Mouse (Mus musculus) liver, embryonic 16.5 days (tissue): ENCODE results near the gene Myo1d. TPM values are rescaled to one million over a fixed set of nuclear protein-coding genes. Genes with fewer than 3 reads are reported as not detected.

ENCODE experiments used
- ATAC-seq: fragments of 200-750 bp; cut with Nextera tagmentation; 2 replicates; pipeline ENCODE4 v1.8.0; 2017; ENCODE audit warnings: low read depth, mild to moderate bottlenecking, moderate number of reproducible peaks, moderate library complexity
- H3K27ac ChIP-seq: fragments of 300-500 bp; sonication (generic); 2 replicates; pipeline ENCODE4 v1.5.1; 2014; ENCODE audit warnings: mild to moderate bottlenecking, low read length
- H3K27me3 ChIP-seq: fragments of 300-500 bp; sonication (generic); 2 replicates; pipeline ENCODE4 v1.6.1; 2014; ENCODE audit warnings: low read depth, low read length, mixed read lengths; ENCODE audit not compliant: control insufficient read depth, insufficient read depth
- H3K36me3 ChIP-seq: fragments of 300-500 bp; sonication (generic); 2 replicates; pipeline ENCODE4 v1.6.1; 2014; ENCODE audit warnings: mild to moderate bottlenecking; ENCODE audit not compliant: control insufficient read depth, insufficient read depth
- H3K4me1 ChIP-seq: fragments of 300-500 bp; sonication (generic); 2 replicates; pipeline ENCODE4 v1.6.1; 2014; ENCODE audit warnings: low read depth, low read length, mixed read lengths; ENCODE audit not compliant: control insufficient read depth
- H3K4me2 ChIP-seq: fragments of 300-500 bp; sonication (generic); 2 replicates; pipeline ENCODE4 v1.6.1; 2014; ENCODE audit warnings: low read depth, low read length, mixed read lengths
- H3K4me3 ChIP-seq: fragments of 300-500 bp; sonication (generic); 2 replicates; pipeline ENCODE4 v1.5.1; 2014; ENCODE audit warnings: low read depth, mild to moderate bottlenecking, low read length
- H3K9ac ChIP-seq: fragments of 300-500 bp; sonication (generic); 2 replicates; pipeline ENCODE4 v1.6.1; 2014; ENCODE audit warnings: low read depth, low read length
- H3K9me3 ChIP-seq: fragments of 300-500 bp; sonication (generic); replicated peaks from 2 replicates; pipeline ENCODE4 v1.6.1; 2016; ENCODE audit warnings: low read length; ENCODE audit not compliant: control insufficient read depth
- WGBS: fragments of 180-500 bp; shearing (Covaris S2); extraction: QIAGEN DNeasy Blood & Tissue Kit; methylation state at CpG from one replicate; pipeline ENCODE4 v1.1.7; 2014; ENCODE audit not compliant: insufficient replicate concordance; 5-methylcytosine and 5-hydroxymethylcytosine counted together
- polyA plus RNA-seq: library from polyadenylated mRNA; unstranded; fragments of >200 nt; fragmentation: Nextera tagmentation; extraction: Ambion mirVana; gene quantifications from 2 replicates; pipeline ENCODE4 v1.2.1, GENCODE M21; 2015

The Myo1d gene
- polyA plus RNA-seq, 1 experiment from 2014 or later: 12.3 TPM

DNA sequence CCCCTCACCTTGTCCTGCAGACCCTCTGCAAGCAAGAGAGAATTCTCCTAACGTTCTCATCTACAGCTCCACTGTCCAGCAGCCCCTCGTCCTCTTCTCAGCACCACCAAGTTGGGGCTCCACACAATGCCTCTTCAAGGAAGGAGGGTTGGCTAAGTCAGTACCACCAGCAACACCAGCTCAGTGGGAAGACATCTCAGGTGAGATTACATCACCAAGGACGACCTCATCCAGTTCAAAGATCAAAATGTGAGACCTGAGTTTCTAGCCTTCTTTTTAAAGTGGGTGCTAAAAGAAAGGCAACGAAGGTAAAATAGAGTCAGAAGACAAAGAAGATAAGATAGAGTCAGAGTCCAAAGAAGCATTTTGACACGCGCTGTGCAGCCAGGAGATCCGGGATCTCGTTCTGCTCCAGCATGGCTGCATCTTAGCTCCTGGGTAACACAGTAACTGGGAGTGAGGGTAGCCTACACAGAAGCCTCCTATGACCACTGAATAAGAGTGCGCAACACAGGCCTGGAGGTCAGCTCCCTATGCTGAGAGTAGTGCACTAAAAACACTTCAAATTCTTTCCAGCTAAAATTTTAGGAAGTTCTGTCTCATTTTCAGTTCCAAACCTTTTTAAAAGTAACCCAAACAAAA is 56.3 kb downstream of the Myo1d start:
- ATAC-seq: no peak
- Histone ChIP-seq H3K27me3 (no peaks in the 10 kb centered on the region), H3K4me1 (no peaks in the 10 kb centered on the region), H3K9ac (no peak overlapping the region), H3K4me3 (no peak overlapping the region), H3K27ac (no peak overlapping the region), H3K4me2 (no peak overlapping the region), H3K9me3 (no peaks in the 10 kb centered on the region), H3K36me3 (no peaks in the 10 kb centered on the region)
- WGBS: 63% methylated on average over 9 of the region's 9 CpGs

- no peak overlapping the region for H3K27ac ChIP-seq
- no peaks in the 10 kb centered on the region for H3K4me1 ChIP-seq
- no peak overlapping the region for H3K4me2 ChIP-seq
- ATAC-seq: no peak
- H3K9ac ChIP-seq: no peak overlapping the region
- H3K36me3 ChIP-seq: no peaks in the 10 kb centered on the region
- no peaks in the 10 kb centered on the region for H3K27me3 ChIP-seq
- H3K4me3 ChIP-seq: no peak overlapping the region
- no peaks in the 10 kb centered on the region for H3K9me3 ChIP-seq
- WGBS: 5% methylated on average over 1 of the region's 1 CpGs
Measured at GRCm38 (mm10) chr11:80719014-80719413, 60.8 kb downstream of the Myo1d start.

DNA sequence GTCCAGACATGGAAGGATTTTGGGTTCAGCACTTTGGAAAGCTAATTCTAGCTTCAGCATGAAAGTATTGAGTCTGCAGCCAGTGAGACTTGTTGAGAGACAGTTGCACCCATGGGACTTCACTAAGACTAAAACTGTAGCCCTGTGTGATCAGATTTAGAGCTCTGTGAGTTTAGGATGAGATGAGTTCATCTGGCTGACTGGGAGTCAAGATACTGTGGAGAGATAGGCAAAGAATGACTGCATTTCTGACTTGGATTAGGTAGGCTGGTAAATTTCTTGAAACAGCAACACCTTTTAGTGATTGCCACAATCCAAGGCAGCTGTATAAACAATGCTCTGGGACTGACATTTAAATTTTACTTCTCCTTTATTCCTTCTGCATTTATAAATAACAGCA is 61.8 kb downstream of the Myo1d start:
- Histone ChIP-seq H3K36me3 (no peaks in the 10 kb centered on the region), H3K27ac (no peak overlapping the region), H3K27me3 (no peaks in the 10 kb centered on the region), H3K4me2 (no peak overlapping the region), H3K4me3 (no peak overlapping the region), H3K9me3 (no peaks in the 10 kb centered on the region), H3K9ac (no peak overlapping the region), H3K4me1 (no peaks in the 10 kb centered on the region)
- no peak for ATAC-seq

DNA sequence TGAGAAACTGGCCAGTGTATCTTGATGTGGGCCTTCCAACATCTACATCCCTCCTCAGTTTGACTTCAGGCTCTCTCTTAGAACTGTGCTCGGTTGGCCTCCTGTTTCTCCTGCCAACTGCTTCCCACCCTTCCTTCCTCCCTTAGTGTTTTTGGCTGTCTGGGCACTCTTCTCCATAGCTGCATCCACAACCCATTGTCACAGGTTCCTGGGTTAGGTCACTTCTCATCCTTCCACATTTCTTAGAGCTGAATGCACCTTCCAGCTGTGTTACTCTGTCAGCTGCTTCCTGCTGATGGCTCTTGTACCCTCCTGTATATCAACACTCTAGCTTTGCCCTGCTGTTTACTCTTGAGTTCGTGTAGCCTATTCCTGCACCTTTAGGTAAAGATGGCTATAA is 64.7 kb downstream of the Myo1d start:
- Histone ChIP-seq H3K9me3 (no peaks in the 10 kb centered on the region), H3K27me3 (no peaks in the 10 kb centered on the region), H3K4me1 (no peaks in the 10 kb centered on the region), H3K4me3 (no peak overlapping the region), H3K27ac (no peak overlapping the region), H3K4me2 (no peak overlapping the region), H3K36me3 (no peaks in the 10 kb centered on the region), H3K9ac (no peak overlapping the region)
- 39% methylated on average over 2 of the region's 2 CpGs for WGBS
- no peak for ATAC-seq

DNA sequence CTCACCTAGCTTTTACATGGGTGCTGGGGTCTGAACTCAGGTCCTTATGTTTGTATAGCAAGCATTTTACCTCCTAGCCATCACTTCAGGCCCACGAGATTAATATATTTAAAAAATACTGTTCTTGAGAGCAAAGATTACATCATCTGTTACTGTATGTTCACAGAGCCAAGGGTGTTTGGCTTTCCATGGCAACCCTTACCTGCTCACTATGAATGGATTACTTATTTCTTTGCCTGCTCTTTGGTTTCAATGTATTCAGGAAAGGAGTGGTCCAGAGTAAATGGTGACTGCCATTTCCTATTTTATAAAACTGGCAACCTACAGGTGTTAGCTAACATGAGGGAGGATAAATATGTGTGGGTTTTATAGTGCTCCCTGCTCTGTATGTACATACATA is 66.1 kb downstream of the Myo1d start:
- 37% methylated on average over 1 of the region's 1 CpGs for WGBS
- Histone ChIP-seq H3K36me3 (no peaks in the 10 kb centered on the region), H3K9me3 (no peaks in the 10 kb centered on the region), H3K4me3 (no peak overlapping the region), H3K27ac (no peak overlapping the region), H3K4me2 (no peak overlapping the region), H3K9ac (no peak overlapping the region), H3K4me1 (no peaks in the 10 kb centered on the region), H3K27me3 (no peaks in the 10 kb centered on the region)
- no peak for ATAC-seq

- WGBS: 40% methylated on average over 3 of the region's 3 CpGs
Measured at GRCm38 (mm10) chr11:80712201-80712600, 67.6 kb downstream of the Myo1d start.

GRCm38 (mm10) chr11:80711336-80711735 is 68.5 kb downstream of the Myo1d start:
- no peak overlapping the region for H3K4me2 ChIP-seq
- ATAC-seq: no peak
- H3K9ac ChIP-seq: no peak overlapping the region
- no peaks in the 10 kb centered on the region for H3K36me3 ChIP-seq
- WGBS: 38% methylated on average over 6 of the region's 6 CpGs
- no peak overlapping the region for H3K27ac ChIP-seq
- no peak overlapping the region for H3K4me3 ChIP-seq
- no peaks in the 10 kb centered on the region for H3K4me1 ChIP-seq
- H3K9me3 ChIP-seq: no peaks in the 10 kb centered on the region
- no peaks in the 10 kb centered on the region for H3K27me3 ChIP-seq

More at GRCm38 (mm10) chr11:80712201-80712600, 67.6 kb downstream of the Myo1d start:
- Histone ChIP-seq H3K4me2 (no peak overlapping the region), H3K4me1 (no peaks in the 10 kb centered on the region), H3K4me3 (no peak overlapping the region), H3K27me3 (no peaks in the 10 kb centered on the region), H3K9ac (no peak overlapping the region), H3K36me3 (no peaks in the 10 kb centered on the region), H3K9me3 (no peaks in the 10 kb centered on the region), H3K27ac (no peak overlapping the region)
- ATAC-seq: no peak

GRCm38 (mm10) chr11:80700611-80701010 is 79.2 kb downstream of the Myo1d start:
- Histone ChIP-seq H3K4me3 (no peak overlapping the region), H3K4me1 (no peaks in the 10 kb centered on the region), H3K27ac (no peak overlapping the region)

DNA sequence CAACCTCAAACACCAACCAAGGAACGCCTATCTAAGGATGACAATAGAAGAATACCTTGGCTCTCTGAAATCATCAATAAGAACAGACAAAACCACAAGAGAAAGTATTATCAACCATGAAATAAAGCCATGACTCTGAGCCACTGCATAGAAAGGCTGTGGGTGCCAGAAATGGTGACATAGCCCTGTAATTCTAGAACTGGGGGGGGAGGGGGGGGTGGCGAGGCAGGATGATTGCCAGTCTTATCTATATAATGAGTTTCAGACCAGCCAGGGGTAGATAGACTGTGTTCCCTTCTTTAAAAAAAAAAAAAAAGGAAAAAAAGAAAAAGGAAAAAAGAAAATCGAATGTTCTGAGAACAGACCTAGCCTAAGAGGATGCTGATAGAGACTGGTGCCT is 81.1 kb downstream of the Myo1d start:
- H3K9me3 ChIP-seq: no peaks in the 10 kb centered on the region
- no peak for ATAC-seq
- H3K4me3 ChIP-seq: no peak overlapping the region
- no peak overlapping the region for H3K27ac ChIP-seq
- WGBS: 48% methylated on average over 3 of the region's 3 CpGs
- H3K27me3 ChIP-seq: no peaks in the 10 kb centered on the region
- H3K4me2 ChIP-seq: no peak overlapping the region
- H3K4me1 ChIP-seq: no peaks in the 10 kb centered on the region
- H3K9ac ChIP-seq: no peak overlapping the region
- H3K36me3 ChIP-seq: no peaks in the 10 kb centered on the region

More at GRCm38 (mm10) chr11:80700611-80701010, 79.2 kb downstream of the Myo1d start:
- Histone ChIP-seq H3K9ac (no peak overlapping the region), H3K27me3 (no peaks in the 10 kb centered on the region), H3K4me2 (no peak overlapping the region), H3K36me3 (no peaks in the 10 kb centered on the region), H3K9me3 (no peaks in the 10 kb centered on the region)
- ATAC-seq: no peak
- 48% methylated on average over 4 of the region's 4 CpGs for WGBS
